Mouse (Mus musculus) heart, embryonic 11.5 days (tissue): ENCODE data around the gene Gm20431. TPM values are rescaled to one million over a fixed set of nuclear protein-coding genes. Genes with fewer than 3 reads are reported as not detected.

Experiments
- ATAC-seq: fragments of 200-750 bp; cut with Nextera tagmentation; replicated peaks from 2 replicates; pipeline ENCODE4 v1.8.0; 2017; ENCODE audit warnings: moderate library complexity; ENCODE audit not compliant: insufficient number of reproducible peaks, low FRiP score, low TSS enrichment
- H3K27ac ChIP-seq: fragments of 300-500 bp; sonication (generic); 2 replicates; pipeline ENCODE4 v1.5.1; 2014; ENCODE audit warnings: mild to moderate bottlenecking, low read depth, low read length
- H3K27me3 ChIP-seq: fragments of 300-500 bp; sonication (generic); 2 replicates; pipeline ENCODE4 v1.6.1; 2014; ENCODE audit warnings: mild to moderate bottlenecking, low read length, mixed read lengths; ENCODE audit not compliant: control insufficient read depth, insufficient read depth
- H3K36me3 ChIP-seq: fragments of 300-500 bp; sonication (generic); 2 replicates; pipeline ENCODE4 v1.6.1; 2014; ENCODE audit warnings: mild to moderate bottlenecking, low read length, moderate library complexity, mixed read lengths; ENCODE audit not compliant: control insufficient read depth, insufficient read depth
- H3K4me1 ChIP-seq: fragments of 300-500 bp; sonication (generic); 2 replicates; pipeline ENCODE4 v1.6.1; 2014; ENCODE audit warnings: low read length; ENCODE audit not compliant: control insufficient read depth, insufficient read depth
- H3K4me2 ChIP-seq: fragments of 300-500 bp; sonication (generic); 2 replicates; pipeline ENCODE4 v1.6.1; 2014; ENCODE audit warnings: mild to moderate bottlenecking, moderate library complexity
- H3K4me3 ChIP-seq: fragments of 300-500 bp; sonication (generic); 2 replicates; pipeline ENCODE4 v1.5.1; 2014; ENCODE audit warnings: low read depth, low read length
- H3K9ac ChIP-seq: fragments of 300-500 bp; sonication (generic); 2 replicates; pipeline ENCODE4 v1.6.1; 2014; ENCODE audit warnings: mild to moderate bottlenecking, low read depth, low read length, moderate library complexity
- H3K9me3 ChIP-seq: fragments of 300-500 bp; sonication (generic); replicated peaks from 2 replicates; pipeline ENCODE4 v1.6.1; 2016; ENCODE audit warnings: low read length; ENCODE audit not compliant: control insufficient read depth
- WGBS: fragments of 180-500 bp; shearing (Covaris S2); extraction: QIAGEN DNeasy Blood & Tissue Kit; methylation state at CpG from one replicate; pipeline ENCODE4 v1.1.7; 2014; ENCODE audit not compliant: insufficient replicate concordance; 5-methylcytosine and 5-hydroxymethylcytosine counted together
- polyA plus RNA-seq: library from polyadenylated mRNA; unstranded; fragments of >200 nt; fragmentation: Nextera tagmentation; extraction: Ambion mirVana; gene quantifications from 2 replicates; pipeline ENCODE4 v1.2.1, GENCODE M21; 2014

Gene Gm20431
- polyA plus RNA-seq, result 1.9 and 5.2 TPM in 2 replicates

GRCm38 (mm10) chr2:167661270-167662203 is at the start of gene Gm20431:
TSS of gene Gm20431 (minus strand) at chr2:167661496.
- WGBS, result under 1% methylated on average over 100 of the region's 110 CpGs
- Histone ChIP-seq H3K4me1 (peaks cover 29% of the 10 kb centered on the region), H3K4me3 (peak within 1 kb of the TSS; percentile 88), H3K27ac (peak within 1 kb of the TSS; percentile 64), H3K9me3 (no peaks in the 10 kb centered on the region), H3K27me3 (0 out of 2 replicates have a peak, but pooled peaks cover 5% of the 10 kb centered on the region), H3K4me2 (peak within 1 kb of the TSS; percentile 97), H3K36me3 (no peaks in the 10 kb centered on the region), H3K9ac (peak within 1 kb of the TSS; percentile 90)
- ATAC-seq, result peak; percentile 96

GRCm38 (mm10) chr2:167710574-167710973 is 49.3 kb upstream of the Gm20431 start:
- 65% methylated on average over 6 of the region's 6 CpGs for WGBS
- H3K27ac ChIP-seq, result no peak overlapping the region
- H3K4me1 ChIP-seq, result peaks cover 4% of the 10 kb centered on the region
- H3K27me3 ChIP-seq, result peaks cover 3% of the 10 kb centered on the region; the same call in 1 of the 2 replicates
- no peak overlapping the region for H3K4me2 ChIP-seq
- no peak overlapping the region for H3K4me3 ChIP-seq
- H3K9ac ChIP-seq, result no peak overlapping the region
- no peaks in the 10 kb centered on the region for H3K9me3 ChIP-seq
- no peaks in the 10 kb centered on the region for H3K36me3 ChIP-seq
- ATAC-seq, result no peak

- 62% methylated on average over 6 of the region's 6 CpGs for WGBS
- no peak overlapping the region for H3K27ac ChIP-seq
- no peak overlapping the region for H3K4me3 ChIP-seq
- peaks cover 4% of the 10 kb centered on the region for H3K4me1 ChIP-seq
- ATAC-seq, result no peak
- no peak overlapping the region for H3K9ac ChIP-seq
- H3K27me3 ChIP-seq, result peaks cover 3% of the 10 kb centered on the region; the same call in 1 of the 2 replicates
- H3K9me3 ChIP-seq, result no peaks in the 10 kb centered on the region
- no peaks in the 10 kb centered on the region for H3K36me3 ChIP-seq
- no peak overlapping the region for H3K4me2 ChIP-seq
These were observed 48.7 kb upstream of the Gm20431 start for GRCm38 (mm10) chr2:167709969-167710368.

GRCm38 (mm10) chr2:167708373-167708772 is 47.1 kb upstream of the Gm20431 start:
- no peaks in the 10 kb centered on the region for H3K36me3 ChIP-seq
- H3K27me3 ChIP-seq, result peaks cover 3% of the 10 kb centered on the region; the same call in 1 of the 2 replicates
- H3K4me1 ChIP-seq, result peaks cover 3% of the 10 kb centered on the region
- 49% methylated on average over 15 of the region's 15 CpGs for WGBS
- no peak overlapping the region for H3K9ac ChIP-seq
- H3K9me3 ChIP-seq, result no peaks in the 10 kb centered on the region
- no peak overlapping the region for H3K4me2 ChIP-seq
- H3K27ac ChIP-seq, result no peak overlapping the region
- H3K4me3 ChIP-seq, result no peak overlapping the region
- ATAC-seq, result no peak

GRCm38 (mm10) chr2:167706183-167706939 is 45.1 kb upstream of the Gm20431 start:
- Histone ChIP-seq H3K36me3 (no peaks in the 10 kb centered on the region), H3K4me2 (no peak overlapping the region), H3K27me3 (peaks cover 3% of the 10 kb centered on the region; the same call in 1 of the 2 replicates), H3K9me3 (no peaks in the 10 kb centered on the region), H3K4me1 (no peaks in the 10 kb centered on the region; the same call in 1 of the 2 replicates), H3K4me3 (no peak overlapping the region), H3K9ac (no peak overlapping the region), H3K27ac (no peak overlapping the region)
- peak; percentile 33; the same call in 1 of the 2 replicates for ATAC-seq
- WGBS, result 67% methylated on average over 11 of the region's 11 CpGs

- Histone ChIP-seq H3K27me3 (peaks cover 3% of the 10 kb centered on the region; the same call in 1 of the 2 replicates), H3K9ac (no peak overlapping the region), H3K4me1 (no peaks in the 10 kb centered on the region; the same call in 1 of the 2 replicates), H3K9me3 (no peaks in the 10 kb centered on the region), H3K36me3 (no peaks in the 10 kb centered on the region), H3K4me3 (no peak overlapping the region), H3K27ac (no peak overlapping the region), H3K4me2 (no peak overlapping the region)
- 91% methylated on average over 4 of the region's 4 CpGs for WGBS
- no peak for ATAC-seq
These were observed 43.1 kb upstream of the Gm20431 start for GRCm38 (mm10) chr2:167704409-167704808.

GRCm38 (mm10) chr2:167702126-167702525 is 40.8 kb upstream of the Gm20431 start:
- peaks cover 4% of the 10 kb centered on the region; the same call in 1 of the 2 replicates for H3K4me1 ChIP-seq
- H3K27ac ChIP-seq, result no peak overlapping the region
- ATAC-seq, result no peak
- no peak overlapping the region for H3K4me3 ChIP-seq
- H3K9ac ChIP-seq, result no peak overlapping the region
- H3K36me3 ChIP-seq, result no peaks in the 10 kb centered on the region
- H3K9me3 ChIP-seq, result no peaks in the 10 kb centered on the region
- H3K27me3 ChIP-seq, result no peaks in the 10 kb centered on the region
- WGBS, result 74% methylated on average over 6 of the region's 6 CpGs
- no peak overlapping the region for H3K4me2 ChIP-seq

GRCm38 (mm10) chr2:167701472-167701871 is 40.2 kb upstream of the Gm20431 start:
- WGBS, result 70% methylated on average over 5 of the region's 5 CpGs

More at GRCm38 (mm10) chr2:167701472-167701871, 40.2 kb upstream of the Gm20431 start:
- no peak overlapping the region for H3K4me2 ChIP-seq
- peaks cover 4% of the 10 kb centered on the region; the same call in 1 of the 2 replicates for H3K4me1 ChIP-seq
- no peak overlapping the region for H3K9ac ChIP-seq
- no peak overlapping the region for H3K27ac ChIP-seq
- no peaks in the 10 kb centered on the region for H3K9me3 ChIP-seq
- no peaks in the 10 kb centered on the region for H3K36me3 ChIP-seq
- no peaks in the 10 kb centered on the region for H3K27me3 ChIP-seq
- ATAC-seq, result no peak
- no peak overlapping the region for H3K4me3 ChIP-seq
